Mouse (Mus musculus): ENCODE data around the gene Taf8. TPM values are rescaled to one million over a fixed set of nuclear protein-coding genes. Genes with fewer than 3 reads are reported as not detected.

Taf8 gene
- polyA plus RNA-seq, 1 experiment, result 26.5 TPM

- H3K36me3 ChIP-seq (ENCODE audit: control insufficient read depth, insufficient read depth, low read length), result no peaks in the 10 kb centered on the region
- TF ChIP-seq POLR2A (IDR thresholded peaks at IDR 0.05; ENCODE audit: low read depth, low read length), result no peak
- TF ChIP-seq CTCF (IDR thresholded peaks at IDR 0.05; ENCODE audit: extremely low read depth, insufficient read depth, insufficient read length, insufficient replicate concordance), result no peak
- H3K4me1 ChIP-seq (ENCODE audit: control insufficient read depth, insufficient read depth, insufficient read length), result no peaks in the 10 kb centered on the region
- no peaks in the 10 kb centered on the region for H3K27me3 ChIP-seq (ENCODE audit: control insufficient read depth, insufficient read depth, low read length)
- no peak for DNase-seq (ENCODE audit: low read depth in 1 of 2, low spot score in 2 of 2)
- no peak overlapping the region for H3K4me3 ChIP-seq (ENCODE audit: extremely low read depth, insufficient read depth, insufficient read length)
- H3K27ac ChIP-seq (ENCODE audit: insufficient read depth, low read length), result no peak overlapping the region
- 80% methylated on average over 9 of the region's 9 CpGs for WGBS
These were observed 56.1 kb downstream of the Taf8 start for GRCm38 (mm10) chr17:47446025-47446424.

GRCm38 (mm10) chr17:47445518-47445917 lies 56.6 kb downstream of the Taf8 start:
- no peak for DNase-seq (ENCODE audit: low read depth in 1 of 2, low spot score in 2 of 2)
- 82% methylated on average over 11 of the region's 11 CpGs for WGBS
- no peaks in the 10 kb centered on the region for H3K27me3 ChIP-seq (ENCODE audit: control insufficient read depth, insufficient read depth, low read length)
- H3K27ac ChIP-seq (ENCODE audit: insufficient read depth, low read length), result no peak overlapping the region
- H3K36me3 ChIP-seq (ENCODE audit: control insufficient read depth, insufficient read depth, low read length), result no peaks in the 10 kb centered on the region
- no peak for TF ChIP-seq CTCF (IDR thresholded peaks at IDR 0.05; ENCODE audit: extremely low read depth, insufficient read depth, insufficient read length, insufficient replicate concordance)
- TF ChIP-seq POLR2A (IDR thresholded peaks at IDR 0.05; ENCODE audit: low read depth, low read length), result no peak
- no peak overlapping the region for H3K4me3 ChIP-seq (ENCODE audit: extremely low read depth, insufficient read depth, insufficient read length)
- no peaks in the 10 kb centered on the region for H3K4me1 ChIP-seq (ENCODE audit: control insufficient read depth, insufficient read depth, insufficient read length)

- no peak overlapping the region for H3K27ac ChIP-seq (ENCODE audit: insufficient read depth, low read length)
- no peaks in the 10 kb centered on the region for H3K27me3 ChIP-seq (ENCODE audit: control insufficient read depth, insufficient read depth, low read length)
- no peak for DNase-seq (ENCODE audit: low read depth in 1 of 2, low spot score in 2 of 2)
These were observed 58.0 kb downstream of the Taf8 start for GRCm38 (mm10) chr17:47444113-47444512.

GRCm38 (mm10) chr17:47442271-47442670 lies 59.8 kb downstream of the Taf8 start:
- H3K27ac ChIP-seq (ENCODE audit: insufficient read depth, low read length), result no peak overlapping the region
- no peak for DNase-seq (ENCODE audit: low read depth in 1 of 2, low spot score in 2 of 2)
- H3K4me1 ChIP-seq (ENCODE audit: control insufficient read depth, insufficient read depth, insufficient read length), result no peaks in the 10 kb centered on the region
- WGBS, result 89% methylated on average over 3 of the region's 3 CpGs
- H3K36me3 ChIP-seq (ENCODE audit: control insufficient read depth, insufficient read depth, low read length), result no peaks in the 10 kb centered on the region
- H3K4me3 ChIP-seq (ENCODE audit: extremely low read depth, insufficient read depth, insufficient read length), result no peak overlapping the region
- TF ChIP-seq CTCF (IDR thresholded peaks at IDR 0.05; ENCODE audit: extremely low read depth, insufficient read depth, insufficient read length, insufficient replicate concordance) (no peak), POLR2A (IDR thresholded peaks at IDR 0.05; ENCODE audit: low read depth, low read length) (no peak)
- H3K27me3 ChIP-seq (ENCODE audit: control insufficient read depth, insufficient read depth, low read length), result no peaks in the 10 kb centered on the region

More at GRCm38 (mm10) chr17:47444113-47444512, 58.0 kb downstream of the Taf8 start:
- Histone ChIP-seq H3K4me3 (ENCODE audit: extremely low read depth, insufficient read depth, insufficient read length) (no peak overlapping the region), H3K36me3 (ENCODE audit: control insufficient read depth, insufficient read depth, low read length) (no peaks in the 10 kb centered on the region), H3K4me1 (ENCODE audit: control insufficient read depth, insufficient read depth, insufficient read length) (no peaks in the 10 kb centered on the region)
- TF ChIP-seq POLR2A (IDR thresholded peaks at IDR 0.05; ENCODE audit: low read depth, low read length) (no peak), CTCF (IDR thresholded peaks at IDR 0.05; ENCODE audit: extremely low read depth, insufficient read depth, insufficient read length, insufficient replicate concordance) (no peak)
- 65% methylated on average over 6 of the region's 6 CpGs for WGBS

- Histone ChIP-seq H3K4me3 (ENCODE audit: extremely low read depth, insufficient read depth, insufficient read length) (no peak overlapping the region), H3K36me3 (ENCODE audit: control insufficient read depth, insufficient read depth, low read length) (no peaks in the 10 kb centered on the region), H3K27me3 (ENCODE audit: control insufficient read depth, insufficient read depth, low read length) (peaks cover 2% of the 10 kb centered on the region), H3K4me1 (ENCODE audit: control insufficient read depth, insufficient read depth, insufficient read length) (peaks cover 3% of the 10 kb centered on the region; the same call in 1 of the 2 replicates), H3K27ac (ENCODE audit: insufficient read depth, low read length) (no peak overlapping the region)
- 81% methylated on average over 19 of the region's 19 CpGs for WGBS
- DNase-seq (ENCODE audit: low read depth in 1 of 2, low spot score in 2 of 2), result no peak
- no peak for TF ChIP-seq CTCF (IDR thresholded peaks at IDR 0.05; ENCODE audit: extremely low read depth, insufficient read depth, insufficient read length, insufficient replicate concordance)
- no peak for TF ChIP-seq POLR2A (IDR thresholded peaks at IDR 0.05; ENCODE audit: low read depth, low read length)
These were observed 60.6 kb downstream of the Taf8 start for GRCm38 (mm10) chr17:47441296-47442051.

- peaks cover 5% of the 10 kb centered on the region; the same call in 1 of the 2 replicates for H3K4me1 ChIP-seq (ENCODE audit: control insufficient read depth, insufficient read depth, insufficient read length)
- no peak overlapping the region for H3K4me3 ChIP-seq (ENCODE audit: extremely low read depth, insufficient read depth, insufficient read length)
- H3K27me3 ChIP-seq (ENCODE audit: control insufficient read depth, insufficient read depth, low read length), result peaks cover 6% of the 10 kb centered on the region
- TF ChIP-seq POLR2A (IDR thresholded peaks at IDR 0.05; ENCODE audit: low read depth, low read length) (no peak), CTCF (IDR thresholded peaks at IDR 0.05; ENCODE audit: extremely low read depth, insufficient read depth, insufficient read length, insufficient replicate concordance) (no peak)
- no peak overlapping the region for H3K27ac ChIP-seq (ENCODE audit: insufficient read depth, low read length)
- 85% methylated on average over 9 of the region's 9 CpGs for WGBS
- no peak for DNase-seq (ENCODE audit: low read depth in 1 of 2, low spot score in 2 of 2)
- no peaks in the 10 kb centered on the region for H3K36me3 ChIP-seq (ENCODE audit: control insufficient read depth, insufficient read depth, low read length)
These were observed 61.7 kb downstream of the Taf8 start for GRCm38 (mm10) chr17:47440359-47440890.

All from spleen, adult 2 months (tissue).